Mouse (Mus musculus): ENCODE measurements around the gene Stk38. TPM values are rescaled to one million over a fixed set of nuclear protein-coding genes. Genes with fewer than 3 reads are reported as not detected.
"Not testable (repeated sequence)": the region's sequence is repeated elsewhere in the genome, so short reads cannot be mapped to it uniquely, and the experiment has no call there.

The Stk38 gene
- total and polyA plus RNA-seq, 2 experiments = 45.8 to 54.4 TPM

- Histone ChIP-seq H3K36me3 (ENCODE audit: control insufficient read depth, insufficient read depth, low read length) (peaks cover 40% of the 10 kb centered on the region), H3K27ac (replicated peaks; ENCODE audit: insufficient read depth, low read depth, low read length) (no peak overlapping the region), H3K27me3 (ENCODE audit: control insufficient read depth, insufficient read depth, low read length) (no peaks in the 10 kb centered on the region), H3K79me2 (ENCODE audit: control insufficient read depth, insufficient read depth, low read length) (no peaks in the 10 kb centered on the region), H3K4me3 (ENCODE audit: insufficient read depth, low read depth, low read length) (no peak overlapping the region), H3K4me1 (ENCODE audit: control insufficient read depth, insufficient read depth, low read length) (peaks cover 18% of the 10 kb centered on the region), H3K9ac (ENCODE audit: low read depth, low read length) (no peak overlapping the region)
- TF ChIP-seq POLR2A (IDR thresholded peaks at IDR 0.05; ENCODE audit: extremely low read depth, insufficient read depth, low read length) (no peak), CTCF (IDR thresholded peaks at IDR 0.05; ENCODE audit: low read depth, low read length) (no peak)
- no peak for DNase-seq (ENCODE audit: extremely low read depth, low read depth, low spot score)
- 89% methylated on average over 3 of the region's 3 CpGs for WGBS
Observed at GRCm38 (mm10) chr17:29043583-29043982, 35.8 kb upstream of the Stk38 start.

DNA sequence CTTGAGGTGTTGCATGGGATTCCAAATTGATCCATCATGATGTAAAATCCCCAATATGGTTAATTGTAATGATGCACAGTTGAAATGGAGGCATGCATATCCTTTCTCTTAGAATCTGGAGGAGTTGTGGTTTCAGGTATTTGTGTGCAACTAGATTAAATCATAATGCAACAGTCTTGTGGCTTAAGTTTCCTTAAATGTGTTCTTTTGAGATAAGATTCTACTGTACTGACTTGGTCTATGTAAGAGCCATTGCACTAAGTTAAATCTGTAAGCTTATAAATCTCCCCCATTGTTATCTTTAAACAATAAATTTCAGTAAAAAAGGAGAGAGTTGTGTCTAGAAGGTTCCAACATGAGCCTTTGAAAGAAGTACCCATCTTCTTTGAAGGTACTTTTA lies 34.8 kb upstream of the Stk38 start:
- Histone ChIP-seq H3K36me3 (ENCODE audit: control insufficient read depth, insufficient read depth, low read length) (peaks cover 48% of the 10 kb centered on the region), H3K9ac (ENCODE audit: low read depth, low read length) (no peak overlapping the region), H3K4me1 (ENCODE audit: control insufficient read depth, insufficient read depth, low read length) (peaks cover 18% of the 10 kb centered on the region), H3K27me3 (ENCODE audit: control insufficient read depth, insufficient read depth, low read length) (no peaks in the 10 kb centered on the region), H3K27ac (replicated peaks; ENCODE audit: insufficient read depth, low read depth, low read length) (no peak overlapping the region), H3K79me2 (ENCODE audit: control insufficient read depth, insufficient read depth, low read length) (peaks cover 3% of the 10 kb centered on the region; the same call in 1 of the 2 replicates), H3K4me3 (ENCODE audit: insufficient read depth, low read depth, low read length) (no peak overlapping the region)
- DNase-seq (ENCODE audit: extremely low read depth, low read depth, low spot score) = no peak
- TF ChIP-seq CTCF (IDR thresholded peaks at IDR 0.05; ENCODE audit: low read depth, low read length) (no peak), POLR2A (IDR thresholded peaks at IDR 0.05; ENCODE audit: extremely low read depth, insufficient read depth, low read length) (no peak)

DNA sequence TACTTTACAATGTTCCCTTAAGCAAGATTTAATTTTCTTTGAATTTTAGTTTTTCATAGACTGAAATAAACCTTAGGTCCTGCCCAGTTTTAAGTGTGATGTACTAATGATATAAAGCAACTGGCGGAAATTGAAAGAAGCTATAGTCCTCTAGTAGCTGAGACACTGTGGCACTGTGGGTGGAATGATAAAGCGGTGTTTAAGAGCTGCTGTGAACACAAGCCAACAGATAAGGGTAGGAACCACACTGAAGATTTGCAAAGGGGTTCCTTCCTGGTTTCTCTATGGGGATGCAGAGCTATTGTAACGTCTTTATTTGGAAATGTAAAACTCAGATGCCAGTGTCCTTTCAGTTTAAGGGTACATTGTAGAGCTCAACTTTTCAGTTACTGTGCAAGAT lies 33.8 kb upstream of the Stk38 start:
- not testable (repeated sequence) for H3K4me3 ChIP-seq (ENCODE audit: insufficient read depth, low read depth, low read length); H3K27ac ChIP-seq (replicated peaks; ENCODE audit: insufficient read depth, low read depth, low read length); DNase-seq (ENCODE audit: extremely low read depth, low read depth, low spot score); H3K27me3 ChIP-seq (ENCODE audit: control insufficient read depth, insufficient read depth, low read length); H3K79me2 ChIP-seq (ENCODE audit: control insufficient read depth, insufficient read depth, low read length); H3K9ac ChIP-seq (ENCODE audit: low read depth, low read length)
- WGBS = 70% methylated on average over 3 of the region's 3 CpGs
- Histone ChIP-seq H3K36me3 (ENCODE audit: control insufficient read depth, insufficient read depth, low read length) (peaks cover 58% of the 10 kb centered on the region), H3K4me1 (ENCODE audit: control insufficient read depth, insufficient read depth, low read length) (peaks cover 15% of the 10 kb centered on the region)

DNA sequence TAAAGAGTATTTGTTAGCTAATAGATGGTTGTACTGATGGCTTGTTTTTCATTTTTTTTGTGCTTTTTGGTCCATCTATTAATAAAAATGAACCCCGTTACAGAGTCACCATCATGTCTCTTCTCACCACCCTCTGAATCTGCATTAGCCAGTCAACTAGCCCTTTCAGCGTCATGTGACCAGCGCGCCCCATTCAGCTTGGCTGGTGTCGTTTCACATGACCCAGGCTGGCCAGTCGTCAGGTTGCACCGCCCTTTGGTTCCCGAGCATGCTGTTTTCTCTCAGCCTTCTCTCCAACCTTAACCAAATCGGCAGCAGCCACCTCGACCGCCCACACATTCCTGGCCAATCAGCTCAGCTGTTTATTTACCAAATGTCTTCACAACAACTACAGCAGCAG lies 31.6 kb upstream of the Stk38 start:
- Histone ChIP-seq H3K27me3 (ENCODE audit: control insufficient read depth, insufficient read depth, low read length) (no peaks in the 10 kb centered on the region), H3K79me2 (ENCODE audit: control insufficient read depth, insufficient read depth, low read length) (peaks cover 12% of the 10 kb centered on the region; the same call in 1 of the 2 replicates), H3K4me1 (ENCODE audit: control insufficient read depth, insufficient read depth, low read length) (peaks cover 8% of the 10 kb centered on the region), H3K4me3 (ENCODE audit: insufficient read depth, low read depth, low read length) (no peak overlapping the region), H3K27ac (replicated peaks; ENCODE audit: insufficient read depth, low read depth, low read length) (no peak overlapping the region), H3K9ac (ENCODE audit: low read depth, low read length) (no peak overlapping the region), H3K36me3 (ENCODE audit: control insufficient read depth, insufficient read depth, low read length) (peaks cover 58% of the 10 kb centered on the region)
- TF ChIP-seq POLR2A (IDR thresholded peaks at IDR 0.05; ENCODE audit: extremely low read depth, insufficient read depth, low read length) (no peak), CTCF (IDR thresholded peaks at IDR 0.05; ENCODE audit: low read depth, low read length) (no peak)
- WGBS = 57% methylated on average over 11 of the region's 11 CpGs
- no peak for DNase-seq (ENCODE audit: extremely low read depth, low read depth, low spot score)

DNA sequence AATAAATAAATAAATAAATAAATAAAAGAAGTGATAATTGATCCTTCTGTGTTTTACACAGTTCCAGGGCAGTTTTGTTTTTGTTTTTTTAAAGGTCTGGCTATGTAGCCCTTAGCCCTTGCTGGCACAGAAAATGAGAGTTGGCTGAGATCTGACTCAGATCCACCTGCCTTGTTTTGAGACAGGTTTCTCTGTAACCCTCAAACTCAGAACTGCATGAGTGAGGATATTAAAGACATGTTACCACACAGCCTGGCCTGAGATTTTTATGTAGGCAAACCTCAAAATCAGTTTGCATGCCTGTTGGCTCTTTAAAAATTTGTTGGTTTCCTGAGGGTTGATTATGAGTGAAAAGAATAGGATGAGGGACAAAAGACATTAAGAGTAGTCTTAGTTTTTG lies 27.7 kb upstream of the Stk38 start:
- peak; percentile 59 for DNase-seq (ENCODE audit: extremely low read depth, low read depth, low spot score)
- peaks cover 39% of the 10 kb centered on the region for H3K36me3 ChIP-seq (ENCODE audit: control insufficient read depth, insufficient read depth, low read length)
- no peak overlapping the region for H3K4me3 ChIP-seq (ENCODE audit: insufficient read depth, low read depth, low read length)
- H3K4me1 ChIP-seq (ENCODE audit: control insufficient read depth, insufficient read depth, low read length) = peaks cover 10% of the 10 kb centered on the region
- H3K27me3 ChIP-seq (ENCODE audit: control insufficient read depth, insufficient read depth, low read length) = no peaks in the 10 kb centered on the region
- peaks cover 23% of the 10 kb centered on the region; the same call in 1 of the 2 replicates for H3K79me2 ChIP-seq (ENCODE audit: control insufficient read depth, insufficient read depth, low read length)
- no peak for TF ChIP-seq CTCF (IDR thresholded peaks at IDR 0.05; ENCODE audit: low read depth, low read length)
- TF ChIP-seq POLR2A (IDR thresholded peaks at IDR 0.05; ENCODE audit: extremely low read depth, insufficient read depth, low read length) = no peak
- H3K9ac ChIP-seq (ENCODE audit: low read depth, low read length) = no peak overlapping the region
- no peak overlapping the region for H3K27ac ChIP-seq (replicated peaks; ENCODE audit: insufficient read depth, low read depth, low read length)

GRCm38 (mm10) chr17:29034264-29034663 lies 26.5 kb upstream of the Stk38 start:
- Histone ChIP-seq H3K27ac (replicated peaks; ENCODE audit: insufficient read depth, low read depth, low read length) (no peak overlapping the region; the same call in 1 of the 2 replicates), H3K27me3 (ENCODE audit: control insufficient read depth, insufficient read depth, low read length) (no peaks in the 10 kb centered on the region), H3K9ac (ENCODE audit: low read depth, low read length) (peak overlapping the region; percentile 42; the same call in 1 of the 2 replicates), H3K4me1 (ENCODE audit: control insufficient read depth, insufficient read depth, low read length) (peaks cover 10% of the 10 kb centered on the region), H3K79me2 (ENCODE audit: control insufficient read depth, insufficient read depth, low read length) (peaks cover 23% of the 10 kb centered on the region; the same call in 1 of the 2 replicates), H3K36me3 (ENCODE audit: control insufficient read depth, insufficient read depth, low read length) (peaks cover 28% of the 10 kb centered on the region), H3K4me3 (ENCODE audit: insufficient read depth, low read depth, low read length) (peak overlapping the region; percentile 93)
- DNase-seq (ENCODE audit: extremely low read depth, low read depth, low spot score) = no peak
- TF ChIP-seq POLR2A (IDR thresholded peaks at IDR 0.05; ENCODE audit: extremely low read depth, insufficient read depth, low read length) (no peak), CTCF (IDR thresholded peaks at IDR 0.05; ENCODE audit: low read depth, low read length) (no peak)

Measured in liver, adult 2 months (tissue).